Mouse (Mus musculus) olfactory bulb, adult 2 months (tissue): Measurements from ENCODE around the gene Sptssb. TPM values are rescaled to one million over a fixed set of nuclear protein-coding genes. Genes with fewer than 3 reads are reported as not detected.

Experiments used
- H3K27ac ChIP-seq: fragments of 200-500 bp; 2 replicates; pipeline ENCODE4 v1.5.1; 2012; ENCODE audit warnings: low read depth, low read length; ENCODE audit not compliant: insufficient read depth
- H3K4me1 ChIP-seq: fragments of 200-500 bp; 2 replicates; pipeline ENCODE4 v1.6.1; 2012; ENCODE audit warnings: low read length; ENCODE audit not compliant: control insufficient read depth, insufficient read depth
- H3K4me3 ChIP-seq: fragments of 200-500 bp; 2 replicates; pipeline ENCODE4 v1.5.1; 2012; ENCODE audit warnings: mild to moderate bottlenecking, low read depth, low read length, moderate library complexity; ENCODE audit not compliant: insufficient read depth
- CTCF ChIP-seq: fragments of 200-500 bp; IDR thresholded peaks from 2 replicates; pipeline ENCODE4 v1.5.1; 2012; ENCODE audit warnings: low read depth, mild to moderate bottlenecking, low read length, moderate library complexity; ENCODE audit not compliant: insufficient read depth
- POLR2A ChIP-seq: fragments of 200-500 bp; IDR thresholded peaks from 2 replicates; pipeline ENCODE4 v1.6.1; 2012; ENCODE audit warnings: mild to moderate bottlenecking, low read depth, low read length, moderate library complexity; ENCODE audit not compliant: insufficient read depth
- WGBS: fragments of 180-500 bp; shearing (Covaris S2); methylation state at CpG from one replicate; pipeline ENCODE4 v1.1.7; 2018; 5-methylcytosine and 5-hydroxymethylcytosine counted together
- polyA plus RNA-seq: library from polyadenylated mRNA; stranded (reverse); fragments of >200 nt; gene quantifications from 2 replicates; pipeline ENCODE4 v1.2.4, GENCODE M21; 2012; ENCODE audit warnings: low replicate concordance; ENCODE audit not compliant: missing spikeins, insufficient read depth, insufficient read length

Gene Sptssb
- polyA plus RNA-seq, 1 experiment = not detected

DNA sequence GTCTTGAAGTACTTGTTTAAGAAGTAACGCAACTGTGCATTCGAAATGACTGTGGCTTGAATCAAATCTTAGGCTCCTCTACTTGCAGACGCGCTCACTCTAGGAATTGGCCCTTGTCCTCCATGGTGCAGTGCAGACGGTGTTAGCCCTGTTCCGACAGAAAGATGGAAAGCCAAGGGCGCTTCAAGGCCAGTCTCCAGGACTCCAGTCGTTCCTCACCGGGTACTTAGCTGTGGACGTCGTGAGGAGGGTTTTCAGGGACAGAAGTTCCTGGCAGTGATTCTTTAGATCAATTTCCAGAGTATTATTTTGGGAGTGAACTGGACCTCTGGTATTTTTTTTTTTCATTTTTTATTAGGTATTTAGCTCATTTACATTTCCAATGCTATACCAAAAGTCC lies 35.8 kb upstream of the Sptssb start:
- Histone ChIP-seq H3K4me3 (no peak overlapping the region), H3K27ac (no peak overlapping the region), H3K4me1 (no peaks in the 10 kb centered on the region)
- TF ChIP-seq POLR2A (no peak), CTCF (no peak)
- WGBS = 94% methylated on average over 11 of the region's 11 CpGs

DNA sequence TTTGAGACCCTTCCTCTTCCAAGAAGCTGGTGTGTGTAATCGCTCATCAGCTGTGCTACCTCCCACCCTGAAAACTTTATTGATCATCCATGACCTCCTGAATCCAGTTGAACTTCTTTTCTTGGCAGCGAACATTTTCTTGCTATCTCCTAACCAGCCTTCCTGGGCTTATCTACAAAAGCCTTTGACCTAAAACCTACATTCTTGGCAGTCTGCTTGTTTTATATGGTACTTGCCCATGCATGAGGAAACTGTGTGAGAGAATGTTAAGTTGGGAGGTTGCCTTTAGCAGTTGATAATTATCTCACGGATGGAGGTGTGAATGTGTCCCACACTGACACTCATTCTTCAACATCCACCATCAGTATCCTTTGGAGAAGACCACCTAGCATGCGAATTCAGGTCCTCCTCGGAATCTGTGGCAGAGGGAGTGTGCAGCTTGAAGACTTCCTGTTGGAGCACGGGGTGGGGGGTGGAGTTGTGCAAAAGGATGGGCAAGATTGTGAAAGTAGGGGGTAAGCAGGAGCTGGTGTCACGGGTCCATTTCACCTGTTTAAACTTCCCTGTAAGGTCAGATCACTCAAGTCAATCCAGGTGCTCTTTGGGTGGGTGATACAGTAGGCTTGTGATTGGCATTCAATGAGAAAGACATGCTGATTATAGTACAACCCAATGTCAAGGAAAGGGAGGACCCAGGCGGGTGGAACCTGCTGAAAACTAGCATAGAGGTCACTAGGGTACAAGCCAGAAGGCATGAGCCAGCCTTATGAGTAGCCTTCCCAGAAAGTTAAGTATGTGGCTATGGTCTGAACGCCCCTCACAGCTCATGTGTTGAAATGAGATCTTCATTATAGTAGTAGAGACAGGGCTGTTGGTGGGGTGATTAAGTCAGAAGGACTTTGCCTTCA lies 32.7 kb upstream of the Sptssb start:
- Histone ChIP-seq H3K4me1 (no peaks in the 10 kb centered on the region), H3K4me3 (no peak overlapping the region), H3K27ac (no peak overlapping the region)
- WGBS = 91% methylated on average over 9 of the region's 9 CpGs
- no peak for TF ChIP-seq CTCF
- TF ChIP-seq POLR2A = no peak

DNA sequence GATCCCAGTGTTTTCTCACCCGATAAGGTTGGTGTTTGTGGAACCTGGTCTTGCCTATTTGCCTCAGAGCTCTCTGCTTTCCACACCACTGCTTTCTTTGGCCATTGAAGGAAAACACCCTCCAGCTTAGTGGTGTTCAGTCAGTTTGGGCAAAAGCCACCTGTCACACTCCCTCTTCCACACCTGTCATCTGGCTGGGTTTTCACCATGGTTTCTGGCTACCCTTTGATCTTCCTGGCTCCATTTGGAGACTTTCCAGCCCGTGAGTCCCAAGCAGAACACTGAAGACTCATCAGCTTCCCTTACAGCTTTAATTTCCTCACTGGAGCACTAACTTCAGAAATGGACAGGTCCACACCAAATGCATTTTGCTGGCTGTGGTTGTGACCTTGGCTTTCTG lies 26.1 kb upstream of the Sptssb start:
- Histone ChIP-seq H3K4me3 (no peak overlapping the region), H3K4me1 (peaks cover 3% of the 10 kb centered on the region), H3K27ac (no peak overlapping the region)
- 82% methylated on average over 2 of the region's 2 CpGs for WGBS
- TF ChIP-seq POLR2A (no peak), CTCF (no peak)

GRCm38 (mm10) chr3:69883710-69884109 lies 24.0 kb upstream of the Sptssb start:
- H3K4me1 ChIP-seq = peaks cover 3% of the 10 kb centered on the region
- no peak overlapping the region for H3K27ac ChIP-seq
- no peak overlapping the region for H3K4me3 ChIP-seq
- TF ChIP-seq CTCF = no peak
- TF ChIP-seq POLR2A = no peak
- 75% methylated on average over 1 of the region's 1 CpGs for WGBS

- Histone ChIP-seq H3K4me3 (no peak overlapping the region), H3K27ac (no peak overlapping the region), H3K4me1 (no peaks in the 10 kb centered on the region)
- 44% methylated on average over 2 of the region's 2 CpGs for WGBS
- TF ChIP-seq CTCF (no peak), POLR2A (no peak)
Observed at GRCm38 (mm10) chr3:69877538-69877937, 17.8 kb upstream of the Sptssb start.

DNA sequence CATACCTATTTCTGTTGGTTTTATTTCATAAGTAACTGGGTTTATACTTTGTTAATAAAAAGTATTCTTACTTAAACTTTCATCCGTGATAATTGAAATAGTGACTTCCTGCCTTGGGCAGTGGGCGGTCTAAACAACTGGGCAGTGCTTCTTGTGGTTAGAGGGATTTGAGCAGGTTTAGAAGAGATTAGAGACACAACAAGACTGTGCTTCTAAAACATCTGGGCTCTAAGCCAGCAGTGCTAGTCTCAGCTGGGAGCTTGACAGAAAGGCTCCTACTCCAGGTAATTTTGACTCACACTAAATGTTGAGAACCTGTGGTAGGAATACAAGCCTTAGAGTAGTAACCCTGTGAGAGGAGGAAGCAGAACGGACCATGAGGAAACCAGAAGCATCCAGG lies 15.0 kb upstream of the Sptssb start:
- Histone ChIP-seq H3K27ac (no peak overlapping the region), H3K4me3 (no peak overlapping the region), H3K4me1 (no peaks in the 10 kb centered on the region)
- TF ChIP-seq POLR2A = no peak
- no peak for TF ChIP-seq CTCF
- 84% methylated on average over 3 of the region's 3 CpGs for WGBS

DNA sequence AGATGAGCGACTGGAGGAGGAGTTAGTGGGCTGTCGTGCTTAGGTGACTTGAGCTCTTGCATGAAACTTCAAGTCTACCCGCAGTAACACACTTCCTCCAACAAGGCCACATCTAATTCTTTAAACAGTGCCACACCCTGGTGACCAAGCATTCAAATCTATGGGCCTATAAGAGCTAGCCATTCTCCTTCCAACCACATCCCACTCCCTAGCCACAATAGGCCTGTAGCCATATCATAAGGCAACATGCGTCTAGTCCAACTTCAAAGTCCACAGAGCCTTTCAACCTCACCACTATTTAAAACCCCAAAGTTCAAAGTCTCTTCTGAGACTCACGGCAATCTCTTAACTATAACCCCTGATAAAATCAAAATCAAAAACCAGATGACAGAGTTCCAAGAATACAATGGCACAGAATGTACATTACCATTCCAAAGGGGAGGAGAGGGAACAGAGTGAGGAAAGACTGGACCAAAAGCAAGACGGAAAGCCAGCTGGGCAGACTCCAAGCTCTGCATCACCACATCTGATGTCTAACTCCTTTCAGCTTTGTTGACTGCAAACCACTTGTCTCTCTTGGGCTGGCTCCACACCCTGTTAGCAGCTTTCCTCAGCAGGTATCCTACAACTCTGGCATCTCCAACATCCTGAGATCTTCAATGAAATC lies 13.1 kb upstream of the Sptssb start:
- WGBS = 88% methylated on average over 6 of the region's 6 CpGs
- no peak for TF ChIP-seq POLR2A
- no peak for TF ChIP-seq CTCF
- no peaks in the 10 kb centered on the region for H3K4me1 ChIP-seq
- H3K4me3 ChIP-seq = no peak overlapping the region
- H3K27ac ChIP-seq = no peak overlapping the region

- Histone ChIP-seq H3K27ac (no peak overlapping the region), H3K4me3 (no peak overlapping the region), H3K4me1 (no peaks in the 10 kb centered on the region)
- TF ChIP-seq CTCF (no peak), POLR2A (no peak)
- WGBS = 83% methylated on average over 14 of the region's 14 CpGs
Observed at GRCm38 (mm10) chr3:69871174-69871573, 11.4 kb upstream of the Sptssb start.

- no peak overlapping the region for H3K27ac ChIP-seq
- H3K4me3 ChIP-seq = no peak overlapping the region
- no peak for TF ChIP-seq POLR2A
- WGBS = 89% methylated on average over 8 of the region's 8 CpGs
- H3K4me1 ChIP-seq = no peaks in the 10 kb centered on the region
Observed at GRCm38 (mm10) chr3:69869702-69870101, 10.0 kb upstream of the Sptssb start.
